Mouse (Mus musculus) embryonic facial prominence, embryonic 11.5 days (tissue): ENCODE measurements around the gene Atg7. TPM values are rescaled to one million over a fixed set of nuclear protein-coding genes. Genes with fewer than 3 reads are reported as not detected.

Experiments
- polyA plus RNA-seq: library from polyadenylated mRNA; unstranded; fragments of >200 nt; fragmentation: Nextera tagmentation; extraction: Ambion mirVana; gene quantifications from 2 replicates; pipeline ENCODE4 v1.2.1, GENCODE M21; 2014

The Atg7 gene
- polyA plus RNA-seq, 1 experiment from 2014 or later: 14.6 TPM

Other genes starting within 250 kb of the Atg7 start
- gene Hrh1, start 245.2 kb upstream of the Atg7 start, polyA plus RNA-seq: 0.13 and 0.20 TPM in 2 replicates